Mouse (Mus musculus) induced T-regulatory cell, adult 2 months (primary cell): ENCODE results near the gene Parm1.

Source experiments
- DNase-seq: peaks from one replicate; pipeline ENCODE4 v3.0.0-alpha.2; 2012; ENCODE audit warnings: low read depth

Gene Parm1

GRCm38 (mm10) chr5:91578924-91579323, 61.5 kb downstream of the Parm1 start:
- DNase-seq: no peak

- DNase-seq: no peak
Observed at GRCm38 (mm10) chr5:91581799-91582198, 64.4 kb downstream of the Parm1 start.

GRCm38 (mm10) chr5:91586206-91586605, 68.8 kb downstream of the Parm1 start:
- DNase-seq: no peak

- DNase-seq: no peak
Observed at GRCm38 (mm10) chr5:91594083-91594482, 76.7 kb downstream of the Parm1 start.

- no peak for DNase-seq
Observed at GRCm38 (mm10) chr5:91597216-91597615, 79.8 kb downstream of the Parm1 start.

GRCm38 (mm10) chr5:91599801-91600200, 82.4 kb downstream of the Parm1 start:
- DNase-seq: no peak

GRCm38 (mm10) chr5:91603347-91603746, 85.9 kb downstream of the Parm1 start:
- DNase-seq: no peak

- DNase-seq: no peak
Observed at GRCm38 (mm10) chr5:91603787-91604439, 86.5 kb downstream of the Parm1 start.

- DNase-seq: no peak
Observed at GRCm38 (mm10) chr5:91607234-91607633, 89.8 kb downstream of the Parm1 start.

- DNase-seq: no peak
Observed at GRCm38 (mm10) chr5:91607841-91608240, 90.4 kb downstream of the Parm1 start.

GRCm38 (mm10) chr5:91609041-91609440, 91.6 kb downstream of the Parm1 start:
- no peak for DNase-seq

GRCm38 (mm10) chr5:91609511-91610300, 92.3 kb downstream of the Parm1 start:
- no peak for DNase-seq

GRCm38 (mm10) chr5:91610499-91610898, 93.1 kb downstream of the Parm1 start:
- no peak for DNase-seq

GRCm38 (mm10) chr5:91611589-91611988, 94.2 kb downstream of the Parm1 start:
- DNase-seq: no peak

GRCm38 (mm10) chr5:91617331-91618233, 100.2 kb downstream of the Parm1 start:
- no peak for DNase-seq

GRCm38 (mm10) chr5:91618661-91619173, 101.3 kb downstream of the Parm1 start:
- no peak for DNase-seq

- DNase-seq: no peak
Observed at GRCm38 (mm10) chr5:91621197-91621596, 103.8 kb downstream of the Parm1 start.

- DNase-seq: no peak
Observed at GRCm38 (mm10) chr5:91626823-91627222, 109.4 kb downstream of the Parm1 start.

- DNase-seq: no peak
Observed at GRCm38 (mm10) chr5:91629472-91629871, 112.1 kb downstream of the Parm1 start.

- no peak for DNase-seq
Observed at GRCm38 (mm10) chr5:91651330-91651729, 133.9 kb downstream of the Parm1 start.

- no peak for DNase-seq
Observed at GRCm38 (mm10) chr5:91653061-91653915, 135.9 kb downstream of the Parm1 start.
